In the genomic region with DNA sequence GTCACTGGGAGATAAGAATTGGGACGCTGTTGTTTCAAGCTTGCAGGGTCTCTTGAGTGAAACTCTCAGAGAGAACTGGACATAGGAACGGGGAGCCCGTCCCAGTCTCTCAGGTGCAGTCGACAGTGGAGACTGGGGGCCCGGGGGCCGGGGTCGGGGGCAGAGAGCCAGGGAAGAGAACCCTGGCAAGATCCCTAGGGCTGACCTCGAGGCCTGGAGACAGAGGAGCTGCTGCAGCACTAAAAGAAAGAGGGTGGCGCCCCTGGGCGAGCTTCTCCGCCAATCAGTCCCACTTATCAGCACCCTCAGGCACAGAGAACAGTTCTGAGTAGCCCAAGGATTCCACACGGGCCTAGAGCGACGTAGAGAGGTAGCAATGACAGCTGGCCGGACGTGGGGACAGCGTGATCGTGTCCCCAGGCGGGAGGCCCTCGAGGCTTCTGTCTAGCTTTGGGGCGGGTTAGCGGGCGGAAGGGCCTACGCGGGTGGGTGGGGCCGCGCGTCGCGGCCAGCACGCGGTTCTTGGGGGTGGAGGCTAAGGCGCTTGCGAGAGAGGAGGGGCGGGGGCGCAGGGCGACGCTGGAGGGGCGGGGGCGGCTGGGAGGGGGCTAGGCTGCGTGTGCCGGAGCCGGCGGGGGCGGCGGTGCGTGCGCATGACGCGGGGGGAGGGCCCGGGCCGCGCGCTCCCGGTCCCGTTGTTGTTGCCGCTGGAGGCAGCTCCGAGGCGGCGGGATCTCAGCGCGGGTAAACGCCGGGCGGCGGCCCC, we compare ENCODE assay signal across 8 mouse cellular contexts. TPM values are rescaled to one million over a fixed set of nuclear protein-coding genes. Genes with fewer than 3 reads are reported as not detected.
DNase-seq lines count a peak whose midpoint lies in the region; ATAC-seq and TF ChIP-seq lines count a peak whose summit lies in the region.

No protein-coding gene starts in this region.

- TF ChIP-seq POLR2A in MEL (IDR thresholded peaks at IDR 0.05; ENCODE audit: control insufficient read depth in 1 of 2, insufficient read depth in 1 of 2, low read depth in 1 of 2, low read length in 2 of 2, poor library complexity in 1 of 2) = peak; percentile 89

- peak overlapping the region; percentile 77 to 98 for H3K4me3 ChIP-seq in MEL (ENCODE audit: control insufficient read depth in 1 of 2, insufficient read depth in 1 of 2, low read depth in 2 of 2, low read length in 2 of 2)
- peak overlapping the region; percentile 90 for H3K4me3 ChIP-seq in forebrain, embryonic 15.5 days
- peak overlapping the region; percentile 82 for H3K4me3 ChIP-seq in lung, postnatal 0 days (ENCODE audit: low read depth, low read length)

- intact Hi-C loops in heart, postnatal 36 days (cut with DNase I) = loop anchor here (2.0 to 5.0 kb wide), 2 partner anchors 27 to 151 kb away; no protein-coding TSS in a partner anchor

- peak; percentile 72 for ATAC-seq in forebrain, embryonic 15.5 days (replicated peaks)
- ATAC-seq in lung, postnatal 0 days = peak; percentile 85

- peaks cover 11 to 24% of the 10 kb centered on the region in 2 experiments for H3K4me1 ChIP-seq in MEL (ENCODE audit: control insufficient read depth in 1 of 2, insufficient read depth in 2 of 2, low read length in 2 of 2)
- peaks cover 60% of the 10 kb centered on the region for H3K4me1 ChIP-seq in forebrain, embryonic 15.5 days
- H3K4me1 ChIP-seq in lung, postnatal 0 days (ENCODE audit: insufficient read depth, low read depth, low read length) = peaks cover 24% of the 10 kb centered on the region

- H3K27me3 ChIP-seq in MEL (ENCODE audit: control insufficient read depth in 1 of 2, insufficient read depth in 2 of 2, low read length in 2 of 2) = no peaks in the 10 kb centered on the region
- H3K27me3 ChIP-seq in forebrain, embryonic 15.5 days = peaks cover 14% of the 10 kb centered on the region; the same call in 1 of the 2 replicates
- no peaks in the 10 kb centered on the region for H3K27me3 ChIP-seq in lung, postnatal 0 days (replicated peaks; ENCODE audit: insufficient read depth, low read length)

- peaks cover 0 to 24% of the 10 kb centered on the region in 2 experiments; a peak in 2 of 4 replicates for H3K36me3 ChIP-seq in MEL (ENCODE audit: control insufficient read depth in 1 of 2, insufficient read depth in 2 of 2, low read length in 2 of 2)
- H3K36me3 ChIP-seq in forebrain, embryonic 15.5 days = no peaks in the 10 kb centered on the region
- H3K36me3 ChIP-seq in lung, postnatal 0 days (ENCODE audit: insufficient read depth, low read length) = no peaks in the 10 kb centered on the region

- H3K79me2 ChIP-seq in MEL (ENCODE audit: control insufficient read depth, insufficient read depth, low read length, poor library complexity) = peaks cover 49% of the 10 kb centered on the region

- peak overlapping the region; percentile 97 for H3K4me2 ChIP-seq in forebrain, embryonic 15.5 days (replicated peaks)
- H3K4me2 ChIP-seq in lung, postnatal 0 days (replicated peaks; ENCODE audit: low read depth, low read length) = peak overlapping the region; percentile 87

- no peaks in the 10 kb centered on the region for H3K9me3 ChIP-seq in MEL (replicated peaks; ENCODE audit: insufficient read depth, low read length)
- H3K9me3 ChIP-seq in forebrain, embryonic 15.5 days = no peaks in the 10 kb centered on the region
- no peaks in the 10 kb centered on the region for H3K9me3 ChIP-seq in lung, postnatal 0 days (ENCODE audit: low read length)

- TF ChIP-seq EP300 in MEL (IDR thresholded peaks at IDR 0.05; ENCODE audit: low read depth in 1 of 2, low read length in 2 of 2) = 0 out of 4 replicates have a peak, but pooled peaks of 1 of the 2 experiments have one; percentile 22
- TF ChIP-seq EP300 in lung, postnatal 0 days (IDR thresholded peaks at IDR 0.05) = no peak

- peak overlapping the region; percentile 88 for H3K27ac ChIP-seq in MEL (ENCODE audit: control insufficient read depth, low read depth, low read length)
- H3K27ac ChIP-seq in forebrain, embryonic 15.5 days (replicated peaks) = peak overlapping the region; percentile 95
- peak overlapping the region; percentile 87 for H3K27ac ChIP-seq in lung, postnatal 0 days (ENCODE audit: low read length)

- 2% methylated on average over 58 of the region's 66 CpGs for WGBS in forebrain, embryonic 15.5 days
- WGBS in lung, postnatal 0 days = 5% methylated on average over 28 of the region's 66 CpGs

- no peak for TF ChIP-seq CTCF in MEL (IDR thresholded peaks at IDR 0.05 in 2 of 3, conservative IDR thresholded peaks at IDR 0.05 in 1 of 3; ENCODE audit: control insufficient read depth in 1 of 3, insufficient read depth in 1 of 3, low read depth in 2 of 3, low read length in 3 of 3, poor library complexity in 1 of 3, severe bottlenecking in 1 of 3)
- TF ChIP-seq CTCF in lung, postnatal 0 days (IDR thresholded peaks at IDR 0.05) = peak; percentile 30

- no peak for TF ChIP-seq RAD21 in MEL (IDR thresholded peaks at IDR 0.05; ENCODE audit: low read depth, low read length)

- peak; percentile 97 for DNase-seq in MEL (ENCODE audit: low read depth, low spot score)
- DNase-seq in cerebellum, adult 11-12 months = peak; percentile 89
- DNase-seq in heart, postnatal 36 days = peak; percentile 87 to 88
- peak; percentile 89 for DNase-seq in layer of hippocampus, adult 9-11 months
- peak; percentile 97 for DNase-seq in lung, postnatal 0 days (ENCODE audit: low spot score)
- peak; percentile 73 for DNase-seq in ovary, postnatal 14 days (ENCODE audit: low spot score)
- DNase-seq in thymus, postnatal 10 days (ENCODE audit: low spot score in 2 of 2) = peak; percentile 78 to 82

- peak overlapping the region; percentile 87 for H3K9ac ChIP-seq in MEL (ENCODE audit: control insufficient read depth, low read depth, low read length, poor library complexity, severe bottlenecking)
- H3K9ac ChIP-seq in forebrain, embryonic 15.5 days (replicated peaks) = peak overlapping the region; percentile 90
- peak overlapping the region; percentile 70 for H3K9ac ChIP-seq in lung, postnatal 0 days (replicated peaks; ENCODE audit: low read depth)

TF ChIP-seq in MEL, 35 proteins besides CTCF, POLR2A, EP300 and RAD21 (continues in another document):
- TF ChIP-seq POLR2AphosphoS2 (IDR thresholded peaks at IDR 0.05; ENCODE audit: low read length) (peak; percentile 78), ZNF384 (IDR thresholded peaks at IDR 0.05; ENCODE audit: low read depth, low read length) (no peak), NELFE (IDR thresholded peaks at IDR 0.05; ENCODE audit: low read depth, low read length) (peak; percentile 92), CHD1 (IDR thresholded peaks at IDR 0.05; ENCODE audit: low read depth, low read length) (no peak), ZMIZ1 (IDR thresholded peaks at IDR 0.05; ENCODE audit: low read depth, low read length) (peak; percentile 91), KAT2A (conservative IDR thresholded peaks at IDR 0.05; ENCODE audit: low read depth, low read length) (no peak; the same call in 1 of the 2 replicates), ZC3H11A (IDR thresholded peaks at IDR 0.05; ENCODE audit: low read depth, low read length) (no peak), USF2 (IDR thresholded peaks at IDR 0.05; ENCODE audit: borderline replicate concordance in 1 of 2, insufficient read depth in 1 of 2, low read depth in 1 of 2, low read length in 2 of 2) (no peak), MXI1 (IDR thresholded peaks at IDR 0.05; ENCODE audit: low read depth, low read length) (peak; percentile 89), USF1 (IDR thresholded peaks at IDR 0.05; ENCODE audit: low read depth, low read length) (peak; percentile 56), BHLHE40 (IDR thresholded peaks at IDR 0.05; ENCODE audit: borderline replicate concordance, low read depth, low read length) (peak; percentile 43; the same call in 1 of the 2 replicates), MYC (IDR thresholded peaks at IDR 0.05; ENCODE audit: low read depth, low read length) (peak; percentile 80)

RNA-seq across cellular contexts. Expression of a gene that starts 0.5 kb away (rescaled TPM):
- total RNA-seq in MEL (2012; rRNA removed) = 104 and 116 TPM in 2 replicates
- polyA plus RNA-seq in MEL (2012; ENCODE audit: insufficient read depth in 1 of 2, insufficient read length in 2 of 2, low read depth in 1 of 2, low replicate concordance in 2 of 2, missing spikeins in 1 of 2) = 100 to 1,000 TPM; 138 to 203 TPM
- polyA plus RNA-seq in forebrain, embryonic 15.5 days (2015; fragmentation: Nextera tagmentation; extraction: Ambion mirVana) = 76.9 and 108 TPM in 2 replicates
- total RNA-seq in heart, postnatal 36 days (2021) = 10 to 100 TPM; 83.6 to 91.1 TPM
- 44.7 and 51.2 TPM in 2 replicates for polyA plus RNA-seq in lung, postnatal 0 days (2015; fragmentation: Nextera tagmentation; extraction: Ambion mirVana)

RNA-seq across cellular contexts. Expression of a gene that starts 3.8 kb away (rescaled TPM):
- total RNA-seq in MEL (2012; rRNA removed) = 16.4 and 17.8 TPM in 2 replicates
- polyA plus RNA-seq in MEL (2012; ENCODE audit: insufficient read depth in 1 of 2, insufficient read length in 2 of 2, low read depth in 1 of 2, low replicate concordance in 2 of 2, missing spikeins in 1 of 2) = 10 to 100 TPM in 1 of 2 experiments, not detected in 1; 36.0 TPM
- 39.4 and 40.1 TPM in 2 replicates for polyA plus RNA-seq in forebrain, embryonic 15.5 days (2015; fragmentation: Nextera tagmentation; extraction: Ambion mirVana)
- 10 to 100 TPM; 11.7 to 12.1 TPM for total RNA-seq in heart, postnatal 36 days (2021)
- polyA plus RNA-seq in lung, postnatal 0 days (2015; fragmentation: Nextera tagmentation; extraction: Ambion mirVana) = 16.6 and 17.7 TPM in 2 replicates

RNA-seq across cellular contexts. Expression of a gene that starts 6.4 kb away (rescaled TPM):
- total RNA-seq in MEL (2012; rRNA removed) = 87.6 and 111 TPM in 2 replicates
- 100 to 1,000 TPM; 228 to 273 TPM for polyA plus RNA-seq in MEL (2012; ENCODE audit: insufficient read depth in 1 of 2, insufficient read length in 2 of 2, low read depth in 1 of 2, low replicate concordance in 2 of 2, missing spikeins in 1 of 2)
- 90.6 and 91.4 TPM in 2 replicates for polyA plus RNA-seq in forebrain, embryonic 15.5 days (2015; fragmentation: Nextera tagmentation; extraction: Ambion mirVana)
- total RNA-seq in heart, postnatal 36 days (2021) = 100 to 1,000 TPM; 288 to 310 TPM
- polyA plus RNA-seq in lung, postnatal 0 days (2015; fragmentation: Nextera tagmentation; extraction: Ambion mirVana) = 58.4 and 65.1 TPM in 2 replicates

RNA-seq across cellular contexts. Expression of a gene that starts 27.8 kb away (rescaled TPM):
- 20.1 and 20.9 TPM in 2 replicates for total RNA-seq in MEL (2012; rRNA removed)
- polyA plus RNA-seq in MEL (2012; ENCODE audit: insufficient read depth in 1 of 2, insufficient read length in 2 of 2, low read depth in 1 of 2, low replicate concordance in 2 of 2, missing spikeins in 1 of 2) = 10 to 100 TPM in 1 of 2 experiments, not detected in 1; 56.3 TPM
- 18.5 and 23.7 TPM in 2 replicates for polyA plus RNA-seq in forebrain, embryonic 15.5 days (2015; fragmentation: Nextera tagmentation; extraction: Ambion mirVana)
- total RNA-seq in heart, postnatal 36 days (2021) = 10 to 100 TPM; 29.2 to 35.1 TPM
- 28.9 and 35.0 TPM in 2 replicates for polyA plus RNA-seq in lung, postnatal 0 days (2015; fragmentation: Nextera tagmentation; extraction: Ambion mirVana)

RNA-seq across cellular contexts. Expression of a gene that starts 28.1 kb away (rescaled TPM):
- 18.2 and 24.8 TPM in 2 replicates for total RNA-seq in MEL (2012; rRNA removed)
- polyA plus RNA-seq in MEL (2012; ENCODE audit: insufficient read depth in 1 of 2, insufficient read length in 2 of 2, low read depth in 1 of 2, low replicate concordance in 2 of 2, missing spikeins in 1 of 2) = 10 to 100 TPM in 1 of 2 experiments, not detected in 1; 82.6 TPM
- 106 and 114 TPM in 2 replicates for polyA plus RNA-seq in forebrain, embryonic 15.5 days (2015; fragmentation: Nextera tagmentation; extraction: Ambion mirVana)
- 10 to 100 TPM; 22.5 to 23.0 TPM for total RNA-seq in heart, postnatal 36 days (2021)
- polyA plus RNA-seq in lung, postnatal 0 days (2015; fragmentation: Nextera tagmentation; extraction: Ambion mirVana) = 31.1 and 31.6 TPM in 2 replicates

Comparison
In these comparisons a context has a peak if more than half of its experiments do, and no peak if none do; other contexts are left out.
1. Peak in every context shown above with its lines: DNase-seq, ATAC-seq, H3K4me3 ChIP-seq and H3K27ac ChIP-seq.